Mouse (Mus musculus) forebrain, embryonic 13.5 days (tissue): ENCODE measurements around the gene Mcat. TPM values are rescaled to one million over a fixed set of nuclear protein-coding genes. Genes with fewer than 3 reads are reported as not detected.

Experiments
- ATAC-seq: fragments of 200-750 bp; cut with Nextera tagmentation; 2 replicates; pipeline ENCODE4 v1.8.0; 2017
- H3K27ac ChIP-seq: fragments of 300-500 bp; sonication (generic); 2 replicates; pipeline ENCODE4 v1.5.1; 2015; ENCODE audit warnings: inconsistent platforms, mild to moderate bottlenecking, moderate library complexity
- H3K27me3 ChIP-seq: fragments of 300-500 bp; sonication (generic); 2 replicates; pipeline ENCODE4 v1.6.1; 2015; ENCODE audit warnings: mild to moderate bottlenecking, inconsistent platforms
- H3K36me3 ChIP-seq: fragments of 300-500 bp; sonication (generic); 2 replicates; pipeline ENCODE4 v1.6.1; 2015; ENCODE audit warnings: mild to moderate bottlenecking, inconsistent platforms; ENCODE audit not compliant: poor library complexity, severe bottlenecking
- H3K4me1 ChIP-seq: fragments of 300-500 bp; sonication (generic); 2 replicates; pipeline ENCODE4 v1.6.1; 2015; ENCODE audit warnings: inconsistent platforms
- H3K4me2 ChIP-seq: fragments of 300-500 bp; sonication (generic); 2 replicates; pipeline ENCODE4 v1.6.1; 2015; ENCODE audit warnings: inconsistent platforms, mild to moderate bottlenecking, moderate library complexity
- H3K4me3 ChIP-seq: fragments of 300-500 bp; sonication (generic); 2 replicates; pipeline ENCODE4 v1.5.1; 2015; ENCODE audit warnings: mild to moderate bottlenecking, inconsistent platforms
- H3K9ac ChIP-seq: fragments of 300-500 bp; sonication (generic); 2 replicates; pipeline ENCODE4 v1.6.1; 2015; ENCODE audit warnings: mild to moderate bottlenecking, inconsistent platforms
- H3K9me3 ChIP-seq: fragments of 300-500 bp; sonication (generic); replicated peaks from 2 replicates; pipeline ENCODE4 v1.6.1; 2016; ENCODE audit warnings: inconsistent platforms
- WGBS: fragments of 180-500 bp; shearing (Covaris S2); methylation state at CpG from one replicate; pipeline ENCODE4 v1.1.7; 2015; 5-methylcytosine and 5-hydroxymethylcytosine counted together
- polyA plus RNA-seq: library from polyadenylated mRNA; unstranded; fragments of >200 nt; fragmentation: Nextera tagmentation; extraction: Ambion mirVana; gene quantifications from 2 replicates; pipeline ENCODE4 v1.2.1, GENCODE M21; 2015

The Mcat gene
- polyA plus RNA-seq, 1 experiment from 2014 or later, result 32.4 TPM

- WGBS, result under 1% methylated on average over 70 of the region's 74 CpGs
- Histone ChIP-seq H3K9me3 (no peaks in the 10 kb centered on the region), H3K27me3 (no peaks in the 10 kb centered on the region), H3K4me1 (peaks cover 15% of the 10 kb centered on the region), H3K4me3 (peak overlapping the region; percentile 89), H3K4me2 (peak overlapping the region; percentile 76), H3K27ac (peak overlapping the region; percentile 95), H3K9ac (peak overlapping the region; percentile 98), H3K36me3 (peaks cover 30% of the 10 kb centered on the region)
- ATAC-seq, result peak; percentile 93
Observed at GRCm38 (mm10) chr15:83555161-83555974, 8.2 kb downstream of the Mcat start.

DNA sequence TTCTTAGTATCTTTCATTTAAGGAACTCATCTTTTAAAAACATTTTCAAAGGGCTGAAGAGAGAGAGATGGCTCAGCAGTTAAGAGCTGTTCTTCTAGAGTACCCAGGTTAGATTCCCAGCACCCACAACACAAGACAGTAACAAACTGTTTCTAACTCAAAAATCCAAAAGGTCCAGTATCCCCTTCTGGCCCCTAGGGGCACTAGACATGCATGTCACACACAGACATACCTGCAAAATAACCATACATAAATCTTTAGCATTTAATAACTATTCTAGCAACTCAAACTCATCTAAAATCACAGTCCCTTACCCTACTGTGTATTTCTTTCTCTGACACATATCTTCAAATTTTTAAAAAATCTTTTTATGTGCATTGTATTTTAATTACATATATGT, 9.8 kb downstream of the Mcat start:
- no peak overlapping the region for H3K27ac ChIP-seq
- no peaks in the 10 kb centered on the region for H3K27me3 ChIP-seq
- H3K4me3 ChIP-seq, result no peak overlapping the region
- H3K9me3 ChIP-seq, result no peaks in the 10 kb centered on the region
- no peak overlapping the region for H3K4me2 ChIP-seq
- H3K4me1 ChIP-seq, result peaks cover 15% of the 10 kb centered on the region
- peaks cover 45% of the 10 kb centered on the region for H3K36me3 ChIP-seq
- ATAC-seq, result no peak
- no peak overlapping the region for H3K9ac ChIP-seq

GRCm38 (mm10) chr15:83550137-83550536, 13.4 kb downstream of the Mcat start:
- no peaks in the 10 kb centered on the region for H3K27me3 ChIP-seq
- WGBS, result 90% methylated on average over 2 of the region's 2 CpGs
- peaks cover 10% of the 10 kb centered on the region for H3K4me1 ChIP-seq
- no peak overlapping the region for H3K4me3 ChIP-seq
- H3K4me2 ChIP-seq, result no peak overlapping the region
- H3K9ac ChIP-seq, result no peak overlapping the region
- H3K27ac ChIP-seq, result no peak overlapping the region
- H3K9me3 ChIP-seq, result no peaks in the 10 kb centered on the region
- no peak for ATAC-seq
- peaks cover 82% of the 10 kb centered on the region for H3K36me3 ChIP-seq

DNA sequence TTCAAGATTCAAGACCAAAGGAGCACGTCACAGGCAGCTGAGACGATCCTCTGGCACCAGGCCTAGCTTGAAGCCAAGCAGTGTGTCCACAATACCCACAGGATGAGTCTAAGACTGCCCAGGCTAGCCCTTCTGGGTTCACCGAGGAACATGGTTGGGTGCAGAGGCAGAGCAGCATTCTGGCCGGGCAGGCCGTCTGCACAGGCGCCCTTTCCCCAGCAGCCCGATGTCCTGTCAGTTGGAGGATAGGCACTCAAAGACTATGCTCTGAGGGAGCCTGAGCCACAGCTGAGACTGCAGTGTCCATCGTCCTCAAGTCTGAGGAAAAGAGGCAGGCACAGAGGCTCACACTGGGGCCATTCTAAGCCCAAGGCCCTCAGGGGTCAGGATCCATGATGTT, 16.4 kb downstream of the Mcat start:
- ATAC-seq, result no peak
- no peaks in the 10 kb centered on the region for H3K27me3 ChIP-seq
- H3K27ac ChIP-seq, result no peak overlapping the region
- peaks cover 71% of the 10 kb centered on the region for H3K36me3 ChIP-seq
- no peaks in the 10 kb centered on the region for H3K9me3 ChIP-seq
- WGBS, result 95% methylated on average over 8 of the region's 8 CpGs
- H3K9ac ChIP-seq, result no peak overlapping the region
- H3K4me2 ChIP-seq, result no peak overlapping the region
- H3K4me3 ChIP-seq, result no peak overlapping the region
- H3K4me1 ChIP-seq, result no peaks in the 10 kb centered on the region

GRCm38 (mm10) chr15:83546029-83546428, 17.6 kb downstream of the Mcat start:
- Histone ChIP-seq H3K27me3 (no peaks in the 10 kb centered on the region), H3K9ac (no peak overlapping the region), H3K36me3 (peaks cover 60% of the 10 kb centered on the region), H3K9me3 (no peaks in the 10 kb centered on the region), H3K27ac (no peak overlapping the region), H3K4me3 (no peak overlapping the region), H3K4me2 (no peak overlapping the region), H3K4me1 (no peaks in the 10 kb centered on the region)
- ATAC-seq, result no peak
- WGBS, result 97% methylated on average over 7 of the region's 7 CpGs

DNA sequence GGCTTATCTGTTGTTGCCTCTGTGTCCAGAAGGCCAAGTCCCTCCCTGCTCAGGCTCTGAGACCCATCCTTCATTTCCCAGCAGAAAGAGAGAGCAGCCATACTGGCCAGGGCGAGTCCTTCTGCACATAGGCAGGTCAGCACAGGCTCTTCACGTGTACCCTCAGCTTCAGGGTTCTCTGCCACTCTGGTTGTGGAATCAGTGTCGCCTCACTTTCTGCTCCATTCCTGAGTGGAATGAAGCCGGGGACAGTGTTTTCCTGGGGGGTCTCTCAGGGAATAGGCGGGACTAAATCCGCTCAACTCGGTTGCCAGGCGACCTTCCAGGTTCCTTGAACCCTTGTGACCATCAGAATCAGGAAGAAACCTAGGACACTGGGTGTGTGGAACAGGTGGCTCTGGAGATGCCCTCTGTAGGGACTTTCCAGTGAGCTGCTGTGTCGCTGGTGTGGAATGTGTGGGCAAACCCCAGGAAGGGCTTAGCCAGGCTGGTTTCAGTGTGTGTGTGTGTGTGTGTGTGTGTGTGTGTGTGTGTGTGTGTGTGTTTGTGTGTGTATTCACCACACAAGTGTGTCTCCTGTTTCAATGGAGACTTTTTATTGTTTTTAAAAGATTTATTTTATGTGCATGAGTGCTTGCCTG, 21.8 kb downstream of the Mcat start:
- H3K36me3 ChIP-seq, result peaks cover 18% of the 10 kb centered on the region
- no peak overlapping the region for H3K4me3 ChIP-seq
- ATAC-seq, result no peak
- H3K4me2 ChIP-seq, result no peak overlapping the region
- no peaks in the 10 kb centered on the region for H3K27me3 ChIP-seq
- H3K4me1 ChIP-seq, result no peaks in the 10 kb centered on the region
- no peaks in the 10 kb centered on the region for H3K9me3 ChIP-seq
- H3K9ac ChIP-seq, result no peak overlapping the region
- 80% methylated on average over 9 of the region's 9 CpGs for WGBS
- no peak overlapping the region for H3K27ac ChIP-seq

GRCm38 (mm10) chr15:83539905-83540304, 23.7 kb downstream of the Mcat start:
- Histone ChIP-seq H3K4me3 (no peak overlapping the region), H3K4me2 (no peak overlapping the region), H3K36me3 (no peaks in the 10 kb centered on the region), H3K27ac (no peak overlapping the region), H3K9ac (no peak overlapping the region), H3K27me3 (no peaks in the 10 kb centered on the region), H3K4me1 (no peaks in the 10 kb centered on the region), H3K9me3 (no peaks in the 10 kb centered on the region)
- no peak for ATAC-seq
- WGBS, result 73% methylated on average over 4 of the region's 4 CpGs

DNA sequence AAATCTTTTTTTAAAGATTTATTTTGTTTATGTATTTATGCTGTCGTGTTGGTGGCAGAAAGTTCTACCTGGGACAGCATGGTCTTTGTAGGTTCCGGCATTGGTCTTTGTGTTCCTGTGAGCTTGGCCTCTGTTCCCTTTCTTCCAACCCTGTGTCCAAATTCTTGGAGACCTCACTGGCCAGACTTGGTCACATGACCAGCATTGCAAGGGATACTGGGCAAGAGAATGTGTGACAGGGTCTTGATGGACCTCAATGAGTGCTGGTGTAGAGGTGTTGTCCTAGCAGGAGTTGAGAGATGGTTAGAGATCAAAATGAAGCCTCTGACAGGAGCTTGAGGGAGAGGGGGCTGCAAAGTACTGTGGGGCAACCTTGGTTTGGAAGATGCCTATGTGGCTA, 24.7 kb downstream of the Mcat start:
- H3K27me3 ChIP-seq, result no peaks in the 10 kb centered on the region
- no peak overlapping the region for H3K4me3 ChIP-seq
- no peak for ATAC-seq
- no peak overlapping the region for H3K27ac ChIP-seq
- H3K4me1 ChIP-seq, result no peaks in the 10 kb centered on the region
- H3K4me2 ChIP-seq, result no peak overlapping the region
- no peak overlapping the region for H3K9ac ChIP-seq
- H3K36me3 ChIP-seq, result no peaks in the 10 kb centered on the region
- WGBS, result 93% methylated on average over 2 of the region's 2 CpGs
- H3K9me3 ChIP-seq, result no peaks in the 10 kb centered on the region

DNA sequence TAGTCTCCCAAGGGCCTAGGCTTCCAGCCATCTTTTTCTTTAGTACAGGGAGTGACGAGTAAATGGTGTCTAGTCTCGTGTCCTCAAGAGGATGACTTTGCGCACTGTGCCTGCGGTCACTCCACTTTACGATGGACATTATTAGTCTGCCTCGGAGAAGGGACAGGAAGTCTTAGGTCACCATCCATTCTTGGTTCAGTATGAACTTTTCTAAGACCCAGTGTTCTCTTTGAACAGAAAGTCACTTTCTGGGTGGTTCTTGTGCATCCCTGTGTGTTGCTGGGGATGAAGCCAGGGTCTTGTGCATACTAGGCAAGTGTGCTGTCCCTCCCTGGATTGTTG, 27.7 kb downstream of the Mcat start:
- H3K27ac ChIP-seq, result no peak overlapping the region
- ATAC-seq, result no peak
- WGBS, result 88% methylated on average over 6 of the region's 6 CpGs
- no peaks in the 10 kb centered on the region for H3K9me3 ChIP-seq
- H3K9ac ChIP-seq, result no peak overlapping the region
- no peaks in the 10 kb centered on the region for H3K36me3 ChIP-seq
- no peaks in the 10 kb centered on the region for H3K27me3 ChIP-seq
- H3K4me1 ChIP-seq, result no peaks in the 10 kb centered on the region
- no peak overlapping the region for H3K4me3 ChIP-seq
- H3K4me2 ChIP-seq, result no peak overlapping the region

DNA sequence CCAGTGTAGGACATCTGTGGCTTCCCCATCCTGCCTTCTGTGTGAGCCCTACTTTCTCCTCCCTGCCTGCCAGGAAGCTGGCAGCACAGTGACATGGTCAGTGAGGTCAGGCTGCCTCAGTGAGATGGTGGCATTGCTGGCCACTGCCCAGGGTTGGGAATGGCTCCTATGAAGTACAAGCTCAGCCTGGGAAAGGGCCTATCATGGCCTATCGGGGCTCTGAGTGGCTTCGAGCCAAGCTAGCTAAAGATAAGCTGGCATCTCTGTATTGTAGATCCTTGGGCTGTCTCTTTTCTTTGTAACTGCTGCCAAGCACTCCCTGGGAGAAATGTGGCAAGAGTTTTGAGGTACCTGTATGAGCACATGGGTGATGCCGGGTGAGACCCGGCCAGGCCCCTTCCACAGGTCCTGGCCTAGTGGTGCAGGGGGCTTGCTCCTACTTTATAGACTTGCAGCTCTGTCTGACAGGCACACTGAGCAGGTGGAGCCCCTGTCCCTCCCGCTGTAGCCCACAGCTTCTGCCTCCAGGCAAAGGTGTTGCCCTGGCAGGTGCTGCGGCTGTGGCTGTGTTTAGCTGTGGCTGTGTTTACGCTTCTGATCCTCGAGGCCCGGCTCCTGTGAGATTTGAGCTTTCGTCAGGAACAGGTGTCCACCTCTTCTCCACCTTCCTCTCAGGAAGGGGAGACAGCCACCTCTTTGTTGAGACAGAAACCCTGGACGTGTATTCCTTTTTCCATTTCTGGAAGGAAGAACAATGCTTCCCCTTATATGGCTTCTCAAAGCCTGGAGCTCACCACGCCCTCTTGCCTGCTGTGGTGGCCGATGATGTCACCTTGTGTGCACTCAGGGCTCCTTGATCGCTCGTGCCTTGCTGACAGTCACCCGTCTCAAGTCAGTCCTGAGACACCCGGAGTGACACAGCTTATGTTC, 28.4 kb downstream of the Mcat start:
- ATAC-seq, result no peak
- 80% methylated on average over 17 of the region's 17 CpGs for WGBS
- no peaks in the 10 kb centered on the region for H3K9me3 ChIP-seq
- H3K36me3 ChIP-seq, result no peaks in the 10 kb centered on the region
- H3K4me3 ChIP-seq, result no peak overlapping the region
- H3K9ac ChIP-seq, result no peak overlapping the region
- no peaks in the 10 kb centered on the region for H3K27me3 ChIP-seq
- H3K4me2 ChIP-seq, result no peak overlapping the region
- H3K4me1 ChIP-seq, result no peaks in the 10 kb centered on the region
- H3K27ac ChIP-seq, result no peak overlapping the region

GRCm38 (mm10) chr15:83532606-83533005, 31.0 kb downstream of the Mcat start:
- H3K4me1 ChIP-seq, result no peaks in the 10 kb centered on the region
- WGBS, result 81% methylated on average over 7 of the region's 7 CpGs
- H3K9ac ChIP-seq, result no peak overlapping the region
- H3K9me3 ChIP-seq, result no peaks in the 10 kb centered on the region
- H3K36me3 ChIP-seq, result no peaks in the 10 kb centered on the region
- H3K27me3 ChIP-seq, result peaks cover 12% of the 10 kb centered on the region
- H3K4me2 ChIP-seq, result no peak overlapping the region
- ATAC-seq, result no peak
- no peak overlapping the region for H3K4me3 ChIP-seq
- H3K27ac ChIP-seq, result no peak overlapping the region

- Histone ChIP-seq H3K9me3 (no peaks in the 10 kb centered on the region), H3K36me3 (no peaks in the 10 kb centered on the region), H3K27me3 (peaks cover 18% of the 10 kb centered on the region), H3K4me1 (peaks cover 4% of the 10 kb centered on the region), H3K27ac (no peak overlapping the region), H3K4me2 (no peak overlapping the region), H3K9ac (no peak overlapping the region), H3K4me3 (no peak overlapping the region)
- ATAC-seq, result no peak
- WGBS, result 87% methylated on average over 5 of the region's 5 CpGs
Observed at GRCm38 (mm10) chr15:83531961-83532469, 31.6 kb downstream of the Mcat start.
